Mouse (Mus musculus): Measurements from ENCODE around the gene Gm45140. TPM values are rescaled to one million over a fixed set of nuclear protein-coding genes. Genes with fewer than 3 reads are reported as not detected.

Gene Gm45140
- polyA plus RNA-seq, 1 experiment, result 1.8 TPM

- Histone ChIP-seq H3K4me1 (ENCODE audit: control insufficient read depth) (peaks cover 59% of the 10 kb centered on the region), H3K4me3 (replicated peaks) (no peak overlapping the region)
- TF ChIP-seq TAL1 (IDR thresholded peaks at IDR 0.05; ENCODE audit: low read length) (no peak), GATA1 (IDR thresholded peaks at IDR 0.05; ENCODE audit: low read length) (no peak)
Observed at GRCm38 (mm10) chr6:87748078-87748477, 87.5 kb downstream of the Gm45140 start.

GRCm38 (mm10) chr6:87746849-87747248 lies 88.7 kb downstream of the Gm45140 start:
- peaks cover 9% of the 10 kb centered on the region for H3K27me3 ChIP-seq (ENCODE audit: control insufficient read depth)
- no peaks in the 10 kb centered on the region; the same call in 1 of the 2 replicates for H3K9me3 ChIP-seq (ENCODE audit: control insufficient read depth, low read length)
- H3K36me3 ChIP-seq (ENCODE audit: control insufficient read depth), result peaks cover 2% of the 10 kb centered on the region; the same call in 1 of the 2 replicates
- peak overlapping the region; percentile 22 for H3K4me3 ChIP-seq (replicated peaks)
- TF ChIP-seq GATA1 (IDR thresholded peaks at IDR 0.05; ENCODE audit: low read length), result no peak
- TF ChIP-seq TAL1 (IDR thresholded peaks at IDR 0.05; ENCODE audit: low read length), result no peak
- peaks cover 71% of the 10 kb centered on the region for H3K4me1 ChIP-seq (ENCODE audit: control insufficient read depth)

More at GRCm38 (mm10) chr6:87748078-87748477, 87.5 kb downstream of the Gm45140 start:
- H3K36me3 ChIP-seq (ENCODE audit: control insufficient read depth), result no peaks in the 10 kb centered on the region
- no peaks in the 10 kb centered on the region for H3K9me3 ChIP-seq (ENCODE audit: control insufficient read depth, low read length)
- H3K27me3 ChIP-seq (ENCODE audit: control insufficient read depth), result peaks cover 15% of the 10 kb centered on the region

- peaks cover 79% of the 10 kb centered on the region for H3K4me1 ChIP-seq (ENCODE audit: control insufficient read depth)
- peaks cover 2% of the 10 kb centered on the region; the same call in 1 of the 2 replicates for H3K36me3 ChIP-seq (ENCODE audit: control insufficient read depth)
- H3K27me3 ChIP-seq (ENCODE audit: control insufficient read depth), result 0 out of 2 replicates have a peak, but pooled peaks cover 3% of the 10 kb centered on the region
- TF ChIP-seq TAL1 (IDR thresholded peaks at IDR 0.05; ENCODE audit: low read length) (no peak), GATA1 (IDR thresholded peaks at IDR 0.05; ENCODE audit: low read length) (no peak)
- H3K4me3 ChIP-seq (replicated peaks), result no peak overlapping the region
- H3K9me3 ChIP-seq (ENCODE audit: control insufficient read depth, low read length), result no peaks in the 10 kb centered on the region; the same call in 1 of the 2 replicates
Observed at GRCm38 (mm10) chr6:87746059-87746458, 89.5 kb downstream of the Gm45140 start.

- no peaks in the 10 kb centered on the region for H3K27me3 ChIP-seq (ENCODE audit: control insufficient read depth)
- no peaks in the 10 kb centered on the region; the same call in 1 of the 2 replicates for H3K9me3 ChIP-seq (ENCODE audit: control insufficient read depth, low read length)
- TF ChIP-seq GATA1 (IDR thresholded peaks at IDR 0.05; ENCODE audit: low read length) (no peak), TAL1 (IDR thresholded peaks at IDR 0.05; ENCODE audit: low read length) (no peak)
- H3K4me1 ChIP-seq (ENCODE audit: control insufficient read depth), result peaks cover 87% of the 10 kb centered on the region
- H3K4me3 ChIP-seq (replicated peaks), result no peak overlapping the region
- peaks cover 2% of the 10 kb centered on the region; the same call in 1 of the 2 replicates for H3K36me3 ChIP-seq (ENCODE audit: control insufficient read depth)
Observed at GRCm38 (mm10) chr6:87745301-87745700, 90.3 kb downstream of the Gm45140 start.

- H3K27me3 ChIP-seq (ENCODE audit: control insufficient read depth), result no peaks in the 10 kb centered on the region
- peaks cover 93% of the 10 kb centered on the region for H3K4me1 ChIP-seq (ENCODE audit: control insufficient read depth)
- peaks cover 2% of the 10 kb centered on the region; the same call in 1 of the 2 replicates for H3K36me3 ChIP-seq (ENCODE audit: control insufficient read depth)
- no peak for TF ChIP-seq GATA1 (IDR thresholded peaks at IDR 0.05; ENCODE audit: low read length)
- no peak for TF ChIP-seq TAL1 (IDR thresholded peaks at IDR 0.05; ENCODE audit: low read length)
- no peak overlapping the region for H3K4me3 ChIP-seq (replicated peaks)
- H3K9me3 ChIP-seq (ENCODE audit: control insufficient read depth, low read length), result no peaks in the 10 kb centered on the region; the same call in 1 of the 2 replicates
Observed at GRCm38 (mm10) chr6:87744632-87745031, 91.0 kb downstream of the Gm45140 start.

- H3K36me3 ChIP-seq (ENCODE audit: control insufficient read depth), result peaks cover 5% of the 10 kb centered on the region; the same call in 1 of the 2 replicates
- TF ChIP-seq TAL1 (IDR thresholded peaks at IDR 0.05; ENCODE audit: low read length) (no peak), GATA1 (IDR thresholded peaks at IDR 0.05; ENCODE audit: low read length) (no peak)
- no peaks in the 10 kb centered on the region for H3K27me3 ChIP-seq (ENCODE audit: control insufficient read depth)
- H3K9me3 ChIP-seq (ENCODE audit: control insufficient read depth, low read length), result no peaks in the 10 kb centered on the region; the same call in 1 of the 2 replicates
- H3K4me3 ChIP-seq (replicated peaks), result no peak overlapping the region
- peaks cover 95% of the 10 kb centered on the region for H3K4me1 ChIP-seq (ENCODE audit: control insufficient read depth)
Observed at GRCm38 (mm10) chr6:87743281-87743680, 92.3 kb downstream of the Gm45140 start.

- no peak overlapping the region for H3K4me3 ChIP-seq (replicated peaks)
- H3K9me3 ChIP-seq (ENCODE audit: control insufficient read depth, low read length), result no peaks in the 10 kb centered on the region; the same call in 1 of the 2 replicates
- peaks cover 96% of the 10 kb centered on the region for H3K4me1 ChIP-seq (ENCODE audit: control insufficient read depth)
Observed at GRCm38 (mm10) chr6:87742804-87743203, 92.8 kb downstream of the Gm45140 start.

GRCm38 (mm10) chr6:87741978-87742377 lies 93.6 kb downstream of the Gm45140 start:
- Histone ChIP-seq H3K27me3 (ENCODE audit: control insufficient read depth) (no peaks in the 10 kb centered on the region), H3K4me1 (ENCODE audit: control insufficient read depth) (peaks cover 94% of the 10 kb centered on the region), H3K4me3 (replicated peaks) (no peak overlapping the region), H3K36me3 (ENCODE audit: control insufficient read depth) (peaks cover 5% of the 10 kb centered on the region; the same call in 1 of the 2 replicates), H3K9me3 (ENCODE audit: control insufficient read depth, low read length) (no peaks in the 10 kb centered on the region; the same call in 1 of the 2 replicates)
- TF ChIP-seq GATA1 (IDR thresholded peaks at IDR 0.05; ENCODE audit: low read length), result no peak
- no peak for TF ChIP-seq TAL1 (IDR thresholded peaks at IDR 0.05; ENCODE audit: low read length)

More at GRCm38 (mm10) chr6:87742804-87743203, 92.8 kb downstream of the Gm45140 start:
- Histone ChIP-seq H3K27me3 (ENCODE audit: control insufficient read depth) (no peaks in the 10 kb centered on the region), H3K36me3 (ENCODE audit: control insufficient read depth) (peaks cover 5% of the 10 kb centered on the region; the same call in 1 of the 2 replicates)
- TF ChIP-seq TAL1 (IDR thresholded peaks at IDR 0.05; ENCODE audit: low read length), result no peak
- no peak for TF ChIP-seq GATA1 (IDR thresholded peaks at IDR 0.05; ENCODE audit: low read length)

GRCm38 (mm10) chr6:87740496-87740895 lies 95.1 kb downstream of the Gm45140 start:
- Histone ChIP-seq H3K9me3 (ENCODE audit: control insufficient read depth, low read length) (no peaks in the 10 kb centered on the region; the same call in 1 of the 2 replicates), H3K4me1 (ENCODE audit: control insufficient read depth) (peaks cover 80% of the 10 kb centered on the region), H3K36me3 (ENCODE audit: control insufficient read depth) (peaks cover 5% of the 10 kb centered on the region; the same call in 1 of the 2 replicates), H3K27me3 (ENCODE audit: control insufficient read depth) (peaks cover 13% of the 10 kb centered on the region), H3K4me3 (replicated peaks) (peak overlapping the region; percentile 19)
- TF ChIP-seq GATA1 (IDR thresholded peaks at IDR 0.05; ENCODE audit: low read length) (peak; percentile 91), TAL1 (IDR thresholded peaks at IDR 0.05; ENCODE audit: low read length) (peak; percentile 95)
